Mouse (Mus musculus): ENCODE measurements at regions not wholly inside any gene's neighbourhood (a gene's known extent, or its start where the extent isn't known, plus 50 kb on each side); places are given as distances from the start of the nearest gene placed in this dataset.

DNA sequence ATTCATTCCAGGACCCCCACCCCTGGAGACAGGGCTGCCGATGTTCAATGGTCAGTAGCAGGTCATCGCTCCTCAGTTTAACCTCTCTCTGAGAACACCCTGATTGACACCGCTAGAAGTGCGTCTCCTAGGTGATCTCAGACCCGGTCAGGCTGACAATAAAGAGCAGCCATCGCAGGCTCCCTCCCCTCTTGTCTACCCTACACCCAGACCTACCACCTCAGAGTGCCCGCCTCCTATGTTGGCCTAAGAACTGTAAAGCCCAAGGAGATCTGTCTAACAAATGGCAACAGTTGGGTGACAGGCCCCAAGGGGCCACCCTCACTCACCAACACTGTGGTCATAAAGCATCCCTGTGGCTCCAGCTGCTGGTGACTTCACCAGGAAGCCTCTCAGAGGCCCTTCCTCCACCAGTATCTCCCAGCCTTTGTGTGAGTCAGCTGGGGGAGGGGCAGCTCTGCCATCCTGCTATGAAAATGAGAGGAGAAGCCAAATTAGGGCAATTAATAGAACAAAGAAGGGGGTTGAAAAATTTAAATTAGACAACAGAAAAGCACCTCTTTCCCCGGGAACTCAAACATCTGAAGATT lies 178.8 kb downstream of the Cbln4 start:
- Histone ChIP-seq H3K27ac (ENCODE audit: low read length) (no peak overlapping the region), H3K36me3 (ENCODE audit: control insufficient read depth, insufficient read depth, low read length) (no peaks in the 10 kb centered on the region), H3K4me2 (ENCODE audit: low read depth, low read length) (no peak overlapping the region)

DNA sequence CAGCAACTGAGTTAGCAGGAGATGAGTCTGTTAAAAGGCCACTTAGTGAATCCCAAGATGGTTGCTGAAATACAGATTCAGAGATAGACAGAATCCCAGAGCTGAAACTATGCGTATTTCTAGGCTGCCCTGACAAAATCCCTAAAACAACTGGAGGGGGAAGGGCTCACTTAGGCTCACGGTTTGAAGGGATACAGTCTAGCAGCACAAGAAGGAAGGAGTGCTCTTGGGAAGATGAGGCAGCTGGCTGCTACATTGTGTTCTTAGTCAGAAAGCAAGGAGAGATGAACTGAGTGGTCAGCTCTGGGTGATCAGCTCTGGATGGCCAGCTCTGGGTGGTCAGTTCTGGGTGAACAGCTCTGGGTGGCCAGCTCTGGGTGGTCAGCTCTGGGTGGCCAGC lies 180.6 kb downstream of the Cbln4 start:
- 95% methylated on average over 2 of the region's 2 CpGs for WGBS
- no peak for ATAC-seq
- Histone ChIP-seq H3K4me2 (ENCODE audit: low read depth, low read length) (no peak overlapping the region), H3K27ac (ENCODE audit: low read length) (no peak overlapping the region), H3K4me1 (ENCODE audit: control insufficient read depth, insufficient read depth, low read length) (no peaks in the 10 kb centered on the region), H3K9ac (ENCODE audit: low read depth, low read length) (no peak overlapping the region), H3K36me3 (ENCODE audit: control insufficient read depth, insufficient read depth, low read length) (no peaks in the 10 kb centered on the region), H3K9me3 (ENCODE audit: control insufficient read depth, low read length) (no peaks in the 10 kb centered on the region), H3K4me3 (ENCODE audit: low read length) (no peak overlapping the region), H3K27me3 (replicated peaks; ENCODE audit: control insufficient read depth, insufficient read depth, low read length) (no peaks in the 10 kb centered on the region)

More for the DNA sequence above, 178.8 kb downstream of the Cbln4 start:
- 86% methylated on average over 8 of the region's 8 CpGs for WGBS
- Histone ChIP-seq H3K27me3 (replicated peaks; ENCODE audit: control insufficient read depth, insufficient read depth, low read length) (no peaks in the 10 kb centered on the region), H3K9me3 (ENCODE audit: control insufficient read depth, low read length) (no peaks in the 10 kb centered on the region), H3K4me1 (ENCODE audit: control insufficient read depth, insufficient read depth, low read length) (no peaks in the 10 kb centered on the region), H3K9ac (ENCODE audit: low read depth, low read length) (no peak overlapping the region), H3K4me3 (ENCODE audit: low read length) (no peak overlapping the region)
- no peak for ATAC-seq

DNA sequence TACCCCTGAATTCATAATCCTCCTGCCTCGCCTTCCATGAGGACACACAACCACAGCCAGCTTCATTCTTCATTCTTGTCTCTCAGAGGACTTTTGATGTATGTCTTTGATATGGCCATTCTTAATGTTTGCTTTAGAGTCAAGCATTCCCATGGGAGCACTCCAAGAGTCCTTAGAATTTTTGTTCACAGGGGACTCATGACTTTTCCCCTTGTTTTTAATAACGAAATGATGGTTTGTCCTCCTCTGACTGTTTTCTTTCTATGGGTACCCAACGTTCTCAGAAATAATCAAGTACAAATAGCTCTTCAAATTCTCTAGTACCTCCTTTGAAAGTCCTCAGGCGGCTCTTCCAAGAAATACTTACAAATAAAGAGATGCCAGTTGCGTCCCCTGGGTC lies 184.4 kb downstream of the Cbln4 start:
- Histone ChIP-seq H3K27me3 (replicated peaks; ENCODE audit: control insufficient read depth, insufficient read depth, low read length) (no peaks in the 10 kb centered on the region), H3K9me3 (ENCODE audit: control insufficient read depth, low read length) (no peaks in the 10 kb centered on the region), H3K36me3 (ENCODE audit: control insufficient read depth, insufficient read depth, low read length) (no peaks in the 10 kb centered on the region), H3K27ac (ENCODE audit: low read length) (no peak overlapping the region), H3K4me3 (ENCODE audit: low read length) (no peak overlapping the region), H3K4me1 (ENCODE audit: control insufficient read depth, insufficient read depth, low read length) (no peaks in the 10 kb centered on the region), H3K9ac (ENCODE audit: low read depth, low read length) (no peak overlapping the region), H3K4me2 (ENCODE audit: low read depth, low read length) (no peak overlapping the region)
- no peak for ATAC-seq
- 69% methylated on average over 5 of the region's 5 CpGs for WGBS

DNA sequence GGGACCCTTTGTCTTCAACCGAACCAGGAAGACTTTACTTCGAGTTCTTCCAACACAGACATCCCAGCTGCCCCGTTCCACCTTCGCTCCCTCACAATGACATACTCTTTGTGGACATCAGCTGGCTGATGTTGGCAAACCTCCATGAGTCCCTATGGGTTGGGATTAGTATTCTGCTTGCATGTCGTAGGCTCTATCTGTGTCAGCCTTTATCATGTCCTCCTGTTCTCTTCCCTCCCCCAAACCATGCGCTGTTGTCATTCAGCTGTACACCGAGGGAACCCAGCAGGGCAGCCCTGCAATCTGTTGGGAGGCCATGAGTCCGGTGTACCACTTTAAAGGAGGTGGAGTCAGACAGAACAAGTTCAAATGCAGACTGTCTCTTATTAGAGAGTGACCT lies 186.8 kb downstream of the Cbln4 start:
- H3K4me2 ChIP-seq (ENCODE audit: low read depth, low read length): no peak overlapping the region
- WGBS: 74% methylated on average over 8 of the region's 8 CpGs
- no peaks in the 10 kb centered on the region for H3K36me3 ChIP-seq (ENCODE audit: control insufficient read depth, insufficient read depth, low read length)
- ATAC-seq: no peak
- H3K27me3 ChIP-seq (replicated peaks; ENCODE audit: control insufficient read depth, insufficient read depth, low read length): no peaks in the 10 kb centered on the region
- H3K9ac ChIP-seq (ENCODE audit: low read depth, low read length): no peak overlapping the region
- H3K27ac ChIP-seq (ENCODE audit: low read length): no peak overlapping the region
- no peaks in the 10 kb centered on the region for H3K4me1 ChIP-seq (ENCODE audit: control insufficient read depth, insufficient read depth, low read length)
- no peaks in the 10 kb centered on the region for H3K9me3 ChIP-seq (ENCODE audit: control insufficient read depth, low read length)
- H3K4me3 ChIP-seq (ENCODE audit: low read length): no peak overlapping the region

DNA sequence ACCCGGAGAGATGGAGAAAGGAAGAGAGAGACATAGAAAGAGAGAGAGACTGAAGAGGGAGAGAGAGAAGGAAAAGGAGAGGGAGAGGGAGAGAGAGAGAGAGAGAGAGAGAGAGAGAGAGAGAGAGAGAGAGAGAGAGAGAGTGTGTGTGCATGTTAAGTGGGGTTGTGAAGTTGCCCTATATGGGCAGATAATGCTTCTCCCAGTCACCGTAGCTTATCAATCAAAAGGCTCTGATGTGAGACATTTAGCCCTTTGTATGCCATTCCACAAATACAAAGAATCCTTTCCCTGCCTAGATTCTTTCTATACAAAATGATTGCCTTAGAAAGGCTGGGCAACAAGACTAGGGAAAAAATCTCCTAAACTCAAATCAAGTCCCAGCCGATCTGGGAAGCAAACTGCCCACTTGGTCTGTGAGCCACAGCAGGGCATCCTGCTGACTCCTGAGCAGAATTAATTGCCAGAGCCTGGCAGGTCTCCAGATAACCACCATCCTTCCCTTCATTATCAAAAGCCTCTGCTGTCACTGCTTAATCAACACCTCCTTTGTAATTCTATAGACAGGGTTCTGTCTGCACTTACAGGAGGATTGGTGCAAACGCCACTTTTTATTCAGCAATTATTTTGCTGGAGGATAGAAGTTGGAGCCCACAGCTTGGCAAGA lies 196.3 kb downstream of the Cbln4 start:
- no peak overlapping the region for H3K27ac ChIP-seq (ENCODE audit: low read length)
- ATAC-seq: no peak
- 55% methylated on average over 4 of the region's 4 CpGs for WGBS
- H3K4me1 ChIP-seq (ENCODE audit: control insufficient read depth, insufficient read depth, low read length): no peaks in the 10 kb centered on the region
- H3K36me3 ChIP-seq (ENCODE audit: control insufficient read depth, insufficient read depth, low read length): no peaks in the 10 kb centered on the region
- no peak overlapping the region for H3K4me3 ChIP-seq (ENCODE audit: low read length)
- no peaks in the 10 kb centered on the region for H3K27me3 ChIP-seq (replicated peaks; ENCODE audit: control insufficient read depth, insufficient read depth, low read length)
- no peaks in the 10 kb centered on the region for H3K9me3 ChIP-seq (ENCODE audit: control insufficient read depth, low read length)
- H3K9ac ChIP-seq (ENCODE audit: low read depth, low read length): no peak overlapping the region
- H3K4me2 ChIP-seq (ENCODE audit: low read depth, low read length): no peak overlapping the region

DNA sequence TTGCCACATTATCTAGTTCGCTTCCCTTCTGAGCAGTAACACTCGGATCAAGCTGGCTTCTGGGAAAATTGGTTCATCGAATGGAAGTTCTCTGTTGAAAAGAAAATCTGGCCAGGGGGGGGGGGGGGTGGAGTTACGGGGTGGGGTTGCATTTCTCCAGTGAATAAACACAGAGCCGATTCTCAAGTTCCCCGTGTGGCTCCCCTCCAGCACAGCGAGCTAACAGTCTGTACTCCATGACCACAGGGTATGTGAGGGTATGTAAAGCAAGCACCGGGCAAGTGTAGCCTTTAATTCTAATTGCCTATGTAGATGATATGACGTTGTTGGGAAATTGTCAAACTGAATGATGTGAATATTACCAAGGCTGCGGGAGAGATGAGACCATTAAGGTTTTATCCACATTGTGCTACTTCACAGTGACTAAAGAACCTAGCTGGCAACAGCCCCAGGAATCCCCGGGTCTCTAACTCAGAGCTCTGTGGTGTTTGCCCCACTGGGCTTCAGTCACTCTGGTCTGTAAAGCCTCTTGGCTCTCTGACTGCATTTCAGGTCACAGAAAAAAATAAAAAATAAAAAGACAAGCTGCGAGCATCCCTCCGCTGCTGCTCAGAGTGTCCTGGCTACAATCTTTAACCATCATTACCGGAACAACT lies 203.1 kb downstream of the Cbln4 start:
- Histone ChIP-seq H3K9me3 (ENCODE audit: control insufficient read depth, low read length) (no peaks in the 10 kb centered on the region), H3K4me3 (ENCODE audit: low read length) (no peak overlapping the region), H3K27me3 (replicated peaks; ENCODE audit: control insufficient read depth, insufficient read depth, low read length) (no peaks in the 10 kb centered on the region), H3K4me2 (ENCODE audit: low read depth, low read length) (no peak overlapping the region), H3K36me3 (ENCODE audit: control insufficient read depth, insufficient read depth, low read length) (no peaks in the 10 kb centered on the region), H3K27ac (ENCODE audit: low read length) (no peak overlapping the region), H3K4me1 (ENCODE audit: control insufficient read depth, insufficient read depth, low read length) (no peaks in the 10 kb centered on the region), H3K9ac (ENCODE audit: low read depth, low read length) (no peak overlapping the region)
- 52% methylated on average over 14 of the region's 14 CpGs for WGBS
- ATAC-seq: no peak

DNA sequence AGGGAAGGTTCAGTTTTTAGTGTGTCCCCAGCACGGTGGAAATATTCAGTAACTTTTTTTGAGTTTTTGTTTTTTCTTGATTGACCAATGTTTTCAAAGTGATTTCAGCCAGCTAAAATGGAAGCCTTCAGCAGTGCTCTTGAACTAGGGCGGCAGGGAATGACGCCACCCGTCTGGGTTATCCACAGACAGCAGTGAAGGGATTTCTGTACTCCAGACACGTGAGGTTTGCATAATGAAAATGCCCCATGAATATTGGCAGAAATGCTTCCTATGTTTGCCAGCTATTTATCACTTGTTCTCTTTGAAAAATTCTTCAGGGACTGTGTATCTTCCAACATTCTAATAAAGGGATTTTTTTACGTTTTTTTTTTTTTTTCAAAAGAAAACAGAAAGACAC lies 221.1 kb downstream of the Cbln4 start:
- no peak for ATAC-seq
- no peak overlapping the region for H3K4me3 ChIP-seq (ENCODE audit: low read length)
- H3K27ac ChIP-seq (ENCODE audit: low read length): no peak overlapping the region
- whole genome bisulfite sequencing: 83% methylated on average over 6 of the region's 6 CpGs
- H3K27me3 ChIP-seq (replicated peaks; ENCODE audit: control insufficient read depth, insufficient read depth, low read length): no peaks in the 10 kb centered on the region
- H3K9ac ChIP-seq (ENCODE audit: low read depth, low read length): no peak overlapping the region
- H3K4me1 ChIP-seq (ENCODE audit: control insufficient read depth, insufficient read depth, low read length): no peaks in the 10 kb centered on the region
- H3K9me3 ChIP-seq (ENCODE audit: control insufficient read depth, low read length): no peaks in the 10 kb centered on the region
- H3K4me2 ChIP-seq (ENCODE audit: low read depth, low read length): no peak overlapping the region
- no peaks in the 10 kb centered on the region for H3K36me3 ChIP-seq (ENCODE audit: control insufficient read depth, insufficient read depth, low read length)

DNA sequence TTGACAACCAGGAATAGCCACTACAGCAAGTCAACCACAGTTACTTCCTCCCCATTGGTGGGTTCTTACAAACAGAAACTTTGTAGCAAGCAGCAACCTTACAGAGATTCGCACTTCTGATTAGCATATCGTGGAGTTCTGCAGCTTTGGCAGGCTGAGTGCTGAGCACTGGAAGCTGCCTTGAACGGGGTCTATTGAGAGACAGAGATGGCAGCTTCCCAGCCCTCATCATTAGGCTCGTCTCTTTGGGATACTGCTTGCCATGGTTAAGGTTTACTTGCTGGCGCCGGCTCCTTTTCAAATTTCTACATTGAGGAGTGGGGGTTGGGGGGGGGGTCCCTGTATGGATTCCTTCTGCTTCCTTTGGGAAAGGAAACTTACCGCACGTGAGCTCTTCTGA lies 224.8 kb downstream of the Cbln4 start:
- Histone ChIP-seq H3K27ac (ENCODE audit: low read length) (no peak overlapping the region), H3K4me3 (ENCODE audit: low read length) (no peak overlapping the region), H3K36me3 (ENCODE audit: control insufficient read depth, insufficient read depth, low read length) (no peaks in the 10 kb centered on the region), H3K4me1 (ENCODE audit: control insufficient read depth, insufficient read depth, low read length) (no peaks in the 10 kb centered on the region), H3K9me3 (ENCODE audit: control insufficient read depth, low read length) (no peaks in the 10 kb centered on the region), H3K27me3 (replicated peaks; ENCODE audit: control insufficient read depth, insufficient read depth, low read length) (no peaks in the 10 kb centered on the region), H3K4me2 (ENCODE audit: low read depth, low read length) (no peak overlapping the region), H3K9ac (ENCODE audit: low read depth, low read length) (no peak overlapping the region)
- no peak for ATAC-seq
- WGBS: 81% methylated on average over 8 of the region's 8 CpGs

DNA sequence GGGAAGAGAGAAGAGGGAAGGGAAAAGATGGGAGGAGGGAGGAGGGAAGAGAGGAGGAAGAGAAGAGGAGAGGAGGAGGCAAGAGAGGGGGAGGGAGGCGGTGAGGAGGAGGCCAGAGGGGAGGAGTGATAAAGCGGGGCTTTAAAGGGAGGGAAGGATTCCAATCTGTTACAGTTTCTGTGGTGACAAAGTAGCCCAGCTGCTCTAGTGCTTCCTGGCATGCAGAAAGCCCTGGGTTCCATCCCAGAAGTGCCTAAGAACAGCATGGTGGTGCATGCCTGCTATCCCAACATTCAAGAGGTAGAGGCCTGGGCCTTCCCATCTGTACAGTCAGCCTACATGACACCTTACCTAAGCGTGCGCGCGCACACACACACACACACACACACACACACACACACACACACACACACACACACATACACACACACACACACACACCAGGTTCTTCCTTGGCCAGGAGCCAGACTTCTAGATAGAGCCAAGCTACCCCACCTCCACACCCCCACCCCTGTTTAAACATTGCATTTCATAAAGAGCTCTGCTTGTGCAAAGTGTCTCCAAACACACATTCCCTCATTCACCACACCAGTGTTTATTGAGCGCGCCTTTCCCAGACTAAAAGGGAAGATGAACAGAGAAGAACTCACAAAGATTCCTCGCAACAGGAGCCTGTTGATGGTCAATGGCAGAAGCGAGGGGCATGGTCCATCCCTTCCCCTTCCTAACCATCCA lies 226.4 kb downstream of the Cbln4 start:
- Histone ChIP-seq H3K4me2 (ENCODE audit: low read depth, low read length) (no peak overlapping the region), H3K27ac (ENCODE audit: low read length) (no peak overlapping the region), H3K9me3 (ENCODE audit: control insufficient read depth, low read length) (no peaks in the 10 kb centered on the region), H3K9ac (ENCODE audit: low read depth, low read length) (no peak overlapping the region), H3K36me3 (ENCODE audit: control insufficient read depth, insufficient read depth, low read length) (no peaks in the 10 kb centered on the region), H3K4me3 (ENCODE audit: low read length) (no peak overlapping the region), H3K27me3 (replicated peaks; ENCODE audit: control insufficient read depth, insufficient read depth, low read length) (no peaks in the 10 kb centered on the region), H3K4me1 (ENCODE audit: control insufficient read depth, insufficient read depth, low read length) (no peaks in the 10 kb centered on the region)
- 68% methylated on average over 10 of the region's 10 CpGs for WGBS
- ATAC-seq: peak; percentile 23; the same call in 1 of the 2 replicates

All from intestine, embryonic 16.5 days (tissue).